Mouse (Mus musculus): ENCODE measurements around the gene Rrp7a. TPM values are rescaled to one million over a fixed set of nuclear protein-coding genes. Genes with fewer than 3 reads are reported as not detected.

Gene Rrp7a
- 106 TPM for polyA plus RNA-seq (2015; fragmentation: Illumina TruSeq; extraction: RNeasy Lipid Tissue Mini Kit (QIAGEN cat#74804); ENCODE audit: low read depth, low replicate concordance)

GRCm38 (mm10) chr15:83122566-83123145 lies at the start of gene Rrp7a:
Rrp7a (minus strand) TSS chr15:83122801.

GRCm38 (mm10) chr15:83149196-83150072 lies 26.8 kb upstream of the Rrp7a start, which contains the start of gene Poldip3:
Poldip3 (minus strand) TSS chr15:83149384.

GRCm38 (mm10) chr15:83089429-83089605 lies 33.3 kb downstream of the Rrp7a start, which contains the start of gene Serhl:
Serhl (plus strand) TSS chr15:83089506.

Other genes with a start within 250 kb of the Rrp7a start
- gene Tcf20, start 134.9 kb downstream of the Rrp7a start, polyA plus RNA-seq (2015; fragmentation: Illumina TruSeq; extraction: RNeasy Lipid Tissue Mini Kit (QIAGEN cat#74804); ENCODE audit: low read depth, low replicate concordance) = 35.7 TPM
- 2.4 TPM for gene Nfam1, start 89.5 kb downstream of the Rrp7a start, polyA plus RNA-seq (2015; fragmentation: Illumina TruSeq; extraction: RNeasy Lipid Tissue Mini Kit (QIAGEN cat#74804); ENCODE audit: low read depth, low replicate concordance)
- gene Serhl, start 33.3 kb downstream of the Rrp7a start, polyA plus RNA-seq (2015; fragmentation: Illumina TruSeq; extraction: RNeasy Lipid Tissue Mini Kit (QIAGEN cat#74804); ENCODE audit: low read depth, low replicate concordance) = 12.6 TPM
- 49.8 TPM for gene Poldip3, start 26.6 kb upstream of the Rrp7a start, polyA plus RNA-seq (2015; fragmentation: Illumina TruSeq; extraction: RNeasy Lipid Tissue Mini Kit (QIAGEN cat#74804); ENCODE audit: low read depth, low replicate concordance)
- 57.7 TPM for gene Cyb5r3, start 49.8 kb upstream of the Rrp7a start, polyA plus RNA-seq (2015; fragmentation: Illumina TruSeq; extraction: RNeasy Lipid Tissue Mini Kit (QIAGEN cat#74804); ENCODE audit: low read depth, low replicate concordance)
- 2.5 TPM for gene A4galt, start 129.0 kb upstream of the Rrp7a start, polyA plus RNA-seq (2015; fragmentation: Illumina TruSeq; extraction: RNeasy Lipid Tissue Mini Kit (QIAGEN cat#74804); ENCODE audit: low read depth, low replicate concordance)
- gene Arfgap3, start 227.4 kb upstream of the Rrp7a start, polyA plus RNA-seq (2015; fragmentation: Illumina TruSeq; extraction: RNeasy Lipid Tissue Mini Kit (QIAGEN cat#74804); ENCODE audit: low read depth, low replicate concordance) = 15.7 TPM